Mouse (Mus musculus): ENCODE measurements around the gene Blvrb. TPM values are rescaled to one million over a fixed set of nuclear protein-coding genes. Genes with fewer than 3 reads are reported as not detected.

Blvrb gene
- polyA plus RNA-seq, 1 experiment from 2014 or later: 39.5 TPM

GRCm38 (mm10) chr7:27514961-27515360 is 67.2 kb downstream of the Blvrb start:
- no peak overlapping the region for H3K4me3 ChIP-seq (ENCODE audit: low read depth, low read length)
- ATAC-seq (ENCODE audit: low FRiP score) (no peak), DNase-seq (ENCODE audit: low spot score, missing footprints) (peak; percentile 62)
- 79% methylated on average over 9 of the region's 9 CpGs for WGBS
- no peaks in the 10 kb centered on the region for H3K4me1 ChIP-seq (ENCODE audit: control insufficient read depth, insufficient read depth, low read length)
- no peak overlapping the region for H3K4me2 ChIP-seq
- no peak overlapping the region for H3K27ac ChIP-seq (ENCODE audit: low read depth, low read length)
- no peaks in the 10 kb centered on the region for H3K27me3 ChIP-seq (ENCODE audit: control insufficient read depth, insufficient read depth, low read length)
- no peak overlapping the region for H3K9ac ChIP-seq (ENCODE audit: low read length)
- no peaks in the 10 kb centered on the region for H3K9me3 ChIP-seq (ENCODE audit: control insufficient read depth, low read length)
- H3K36me3 ChIP-seq (ENCODE audit: control insufficient read depth, insufficient read depth, low read length): no peaks in the 10 kb centered on the region

Other genes starting within 250 kb of the Blvrb start
- 5.0 and 6.6 TPM in 2 replicates for gene Itpkc, start 219.3 kb upstream of the Blvrb start, polyA plus RNA-seq (2014; fragmentation: Nextera tagmentation; extraction: Ambion mirVana)
- 16.1 and 16.6 TPM in 2 replicates for gene Coq8b, start 215.0 kb upstream of the Blvrb start, polyA plus RNA-seq (2014; fragmentation: Nextera tagmentation; extraction: Ambion mirVana)
- 16.9 and 17.7 TPM in 2 replicates for gene Numbl, start 189.5 kb upstream of the Blvrb start, polyA plus RNA-seq (2014; fragmentation: Nextera tagmentation; extraction: Ambion mirVana)
- 2.9 and 5.8 TPM in 2 replicates for gene Ltbp4, start 110.3 kb upstream of the Blvrb start, polyA plus RNA-seq (2014; fragmentation: Nextera tagmentation; extraction: Ambion mirVana)
- 45.9 and 50.7 TPM in 2 replicates for gene Shkbp1, start 92.0 kb upstream of the Blvrb start, polyA plus RNA-seq (2014; fragmentation: Nextera tagmentation; extraction: Ambion mirVana)
- not detected in 2 replicates for gene Gm20479, start 90.6 kb upstream of the Blvrb start, polyA plus RNA-seq (2014; fragmentation: Nextera tagmentation; extraction: Ambion mirVana)
- 0.08 and 0.31 TPM in 2 replicates for gene Sptbn4, start 292 bp upstream of the Blvrb start, polyA plus RNA-seq (2014; fragmentation: Nextera tagmentation; extraction: Ambion mirVana)
- 20.3 and 22.0 TPM in 2 replicates for gene Sertad3, start 25.8 kb downstream of the Blvrb start, polyA plus RNA-seq (2014; fragmentation: Nextera tagmentation; extraction: Ambion mirVana)
- gene Sertad1, start 38.9 kb downstream of the Blvrb start, polyA plus RNA-seq (2014; fragmentation: Nextera tagmentation; extraction: Ambion mirVana): 13.4 and 15.5 TPM in 2 replicates
- gene Prx, start 51.3 kb downstream of the Blvrb start, polyA plus RNA-seq (2014; fragmentation: Nextera tagmentation; extraction: Ambion mirVana): 0.77 and 0.85 TPM in 2 replicates
- 0.18 and 0.21 TPM in 2 replicates for gene Hipk4, start 75.3 kb downstream of the Blvrb start, polyA plus RNA-seq (2014; fragmentation: Nextera tagmentation; extraction: Ambion mirVana)
- 62.5 and 63.5 TPM in 2 replicates for gene Pld3, start 105.2 kb downstream of the Blvrb start, polyA plus RNA-seq (2014; fragmentation: Nextera tagmentation; extraction: Ambion mirVana)
- gene 2310022A10Rik, start 105.3 kb downstream of the Blvrb start, polyA plus RNA-seq (2014; fragmentation: Nextera tagmentation; extraction: Ambion mirVana): 24.6 and 26.5 TPM in 2 replicates
- gene Akt2, start 143.6 kb downstream of the Blvrb start, polyA plus RNA-seq (2014; fragmentation: Nextera tagmentation; extraction: Ambion mirVana): 62.6 and 69.0 TPM in 2 replicates
- 9.3 and 10.2 TPM in 2 replicates for gene Ttc9b, start 205.9 kb downstream of the Blvrb start, polyA plus RNA-seq (2014; fragmentation: Nextera tagmentation; extraction: Ambion mirVana)
- 5.1 and 8.8 TPM in 2 replicates for gene Map3k10, start 226.6 kb downstream of the Blvrb start, polyA plus RNA-seq (2014; fragmentation: Nextera tagmentation; extraction: Ambion mirVana)
- 8.6 and 9.3 TPM in 2 replicates for gene Zfp607b, start 241.4 kb downstream of the Blvrb start, polyA plus RNA-seq (2014; fragmentation: Nextera tagmentation; extraction: Ambion mirVana)